Mouse (Mus musculus) heart, adult 9 months (tissue): ENCODE results near the gene Mdfi.
"Not testable (repeated sequence)": the region's sequence is repeated elsewhere in the genome, so short reads cannot be mapped to it uniquely, and the experiment has no call there.

Experiments used
- DNase-seq, 2 experiments: peaks; one replicate each; pipeline ENCODE4 v3.0.0; 2022; ENCODE audit warnings: low spot score in 2 of 2

Mdfi gene

DNA sequence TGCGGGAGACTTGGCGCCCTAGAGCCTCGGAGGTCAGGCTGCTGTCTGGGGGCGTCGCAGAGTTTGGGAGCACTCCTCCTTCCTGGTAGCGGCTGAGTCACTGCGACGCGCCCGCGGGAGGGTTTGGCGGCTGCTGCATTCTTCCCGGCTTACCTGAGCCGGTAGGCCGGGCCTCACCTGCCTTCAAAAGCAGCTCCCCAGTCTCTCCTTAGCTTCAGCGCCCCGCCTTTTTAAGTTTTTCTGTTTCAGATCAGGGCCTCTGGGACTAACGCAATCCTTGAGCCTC, at the start of gene Mdfi:
Mdfi (minus strand) TSS at position 210 of the 286 bp plus-strand sequence.
- DNase-seq, result no peak

DNA sequence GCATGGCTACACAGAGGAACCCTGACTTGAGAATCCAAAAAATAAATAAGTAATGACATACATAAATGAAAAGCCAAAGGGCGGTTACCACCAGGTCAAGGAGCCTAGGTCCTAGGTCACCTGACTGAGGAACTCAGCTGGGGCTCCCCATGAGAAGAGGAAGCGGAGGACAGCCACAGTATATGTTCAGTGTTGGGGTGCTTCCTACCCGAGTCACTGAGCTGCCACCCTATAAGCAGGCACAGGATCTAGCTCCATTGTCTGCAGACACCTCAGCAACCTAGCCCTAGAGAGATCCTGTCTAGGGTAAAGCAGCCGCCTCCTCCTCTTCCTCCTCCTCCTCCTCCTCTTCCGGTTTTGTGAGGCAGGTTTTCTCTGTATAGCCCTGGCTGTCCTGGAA, 48.6 kb upstream of the Mdfi start:
- no peak for DNase-seq

DNA sequence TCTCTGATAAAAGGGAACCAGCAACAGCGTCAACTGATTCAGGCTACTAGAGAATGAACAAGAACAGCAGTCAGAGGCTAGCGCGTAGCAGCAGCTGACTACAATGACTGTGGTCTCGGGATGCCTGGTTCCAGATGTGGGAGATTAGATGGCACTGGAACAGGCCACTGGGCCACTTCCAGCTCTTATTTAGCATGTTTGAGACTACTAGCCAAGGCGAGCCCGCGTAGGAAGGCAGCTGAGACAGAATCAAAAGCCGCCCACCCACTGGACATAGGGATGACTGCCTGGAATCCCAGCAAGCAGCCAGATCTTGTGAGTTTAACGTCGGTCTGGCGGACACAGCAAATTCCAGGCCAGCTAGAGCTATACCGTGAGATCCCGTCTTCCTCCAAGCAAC, 46.8 kb upstream of the Mdfi start:
- no peak for DNase-seq

DNA sequence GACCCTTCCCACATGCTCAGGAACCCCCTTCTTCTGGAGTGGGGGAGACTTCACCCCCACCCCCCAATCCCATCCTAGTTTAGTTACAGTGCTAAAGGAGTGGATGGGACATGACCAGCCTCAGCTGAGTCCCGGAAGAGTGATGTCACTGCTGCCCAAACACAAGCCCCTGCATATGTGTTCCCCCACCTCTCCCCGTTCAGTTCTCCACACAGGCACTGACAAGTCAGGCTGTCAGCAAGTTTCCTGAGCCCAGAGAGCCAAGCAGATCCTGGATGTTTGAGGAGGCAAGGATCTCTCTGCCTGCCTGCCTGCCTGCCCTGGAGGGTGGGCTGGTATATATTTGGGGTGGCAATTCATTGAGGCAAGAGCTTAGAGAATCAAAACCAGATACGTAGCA, 44.7 kb upstream of the Mdfi start:
- DNase-seq, result no peak

DNA sequence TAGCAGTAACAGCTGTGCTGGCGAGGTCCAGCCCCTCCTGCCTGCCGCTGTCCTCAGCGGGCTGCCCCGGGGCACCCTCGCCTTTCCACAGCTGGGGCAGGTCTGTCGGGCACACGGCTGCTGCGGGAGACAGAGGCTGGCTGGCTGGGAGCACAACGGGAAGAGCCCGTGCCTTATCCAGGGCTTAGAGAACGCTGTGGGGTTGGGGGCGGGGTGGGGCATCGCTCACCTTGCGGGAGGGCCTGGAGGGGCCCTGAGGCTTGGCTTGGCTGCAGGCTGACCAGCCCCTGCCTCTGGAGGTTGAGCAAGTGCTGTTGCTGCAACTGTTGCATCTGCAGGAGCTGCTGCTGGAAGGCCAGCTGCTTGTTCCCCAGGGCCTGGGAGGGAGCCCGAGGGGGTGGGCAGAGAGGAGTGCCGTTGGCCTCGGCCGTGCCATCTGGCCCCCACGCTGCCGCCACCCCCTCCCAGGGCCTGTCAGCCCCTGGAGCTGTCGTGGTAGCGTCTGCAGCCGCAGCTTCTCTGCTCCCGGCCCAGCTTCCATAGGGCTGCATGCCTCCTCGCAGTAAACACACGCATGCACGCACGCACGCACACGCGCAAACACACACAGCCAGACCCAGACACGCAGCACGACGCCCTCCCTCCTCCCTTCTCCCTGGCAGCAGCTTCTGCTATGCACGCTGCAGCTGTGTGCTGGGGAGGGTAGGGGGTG, 44.0 kb upstream of the Mdfi start:
- DNase-seq, result no peak

DNA sequence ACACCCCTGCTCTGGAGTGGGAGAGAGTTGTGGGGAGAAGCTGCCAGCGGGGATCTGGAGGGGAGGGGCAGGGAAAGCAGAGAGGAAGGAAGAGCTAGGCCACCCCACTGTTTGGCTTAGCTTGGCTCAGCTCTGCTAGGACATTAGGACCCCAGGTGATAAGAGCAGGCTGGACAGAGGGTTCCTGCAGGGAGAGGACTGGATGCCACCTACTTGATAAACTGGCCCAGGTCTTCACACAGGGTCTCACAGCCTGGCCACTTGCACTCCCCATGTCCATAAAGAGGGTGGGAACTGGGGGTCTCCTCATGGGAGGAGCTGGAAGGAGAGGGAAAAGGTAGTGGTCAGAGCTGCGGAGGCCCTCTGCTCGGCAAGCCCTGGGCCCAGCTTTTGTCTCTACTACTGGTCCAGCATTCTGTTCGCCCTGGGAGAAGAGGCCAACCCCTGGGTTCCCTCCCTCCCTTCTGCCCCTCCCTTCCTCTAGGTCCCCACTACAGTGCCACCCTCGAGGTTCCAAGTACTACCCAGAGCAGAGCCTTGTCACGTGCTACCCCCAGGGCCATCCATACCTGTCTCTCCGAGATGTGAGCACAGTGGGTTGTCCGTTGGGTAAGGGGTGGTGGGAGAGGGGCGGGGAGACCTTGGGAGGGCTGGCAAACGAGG, 43.4 kb upstream of the Mdfi start:
- no peak for DNase-seq

DNA sequence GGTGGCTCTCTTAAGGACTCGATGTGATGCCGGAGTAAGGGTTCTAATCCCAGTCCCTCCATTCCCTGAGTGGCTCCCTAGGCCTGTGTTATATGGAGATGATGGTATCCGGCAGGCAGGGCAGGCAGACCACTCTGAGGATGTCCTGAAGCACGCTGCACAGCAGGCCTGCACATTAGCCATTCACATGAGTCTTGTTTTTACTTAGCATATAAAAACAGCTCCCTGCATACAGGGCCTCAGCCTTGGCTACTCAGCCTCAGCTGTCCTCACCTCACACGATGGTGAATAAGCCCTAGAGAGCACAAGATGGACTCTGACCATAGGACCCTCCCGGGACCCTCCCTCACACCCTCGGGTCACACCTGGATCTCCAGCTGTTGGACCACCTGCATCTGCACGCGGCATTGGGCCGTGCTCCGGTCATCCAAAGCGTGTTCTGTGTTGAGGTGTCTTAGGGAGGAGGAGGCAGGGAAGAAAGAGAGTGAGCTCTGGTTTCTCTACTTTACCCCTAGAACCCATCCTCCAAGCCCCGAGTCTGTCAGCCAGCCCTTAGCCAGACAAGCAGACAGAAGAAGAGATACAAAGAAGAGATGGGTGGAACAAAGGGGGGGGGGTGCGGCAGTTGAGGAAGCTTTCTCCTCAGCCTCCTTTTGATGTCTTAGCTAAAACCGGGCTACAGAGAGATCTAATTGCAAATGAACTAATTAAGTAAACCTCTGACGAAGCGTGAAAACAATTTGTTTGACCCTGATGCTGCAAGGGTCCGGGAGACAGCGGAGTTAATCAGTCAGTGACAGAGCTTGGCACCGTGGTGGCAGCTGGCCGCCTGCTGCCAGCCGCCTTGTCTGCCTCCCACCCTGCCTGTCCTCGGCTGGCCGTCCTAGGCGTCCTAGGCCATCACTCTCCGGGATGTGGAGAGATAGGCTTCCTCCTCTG, 42.6 kb upstream of the Mdfi start:
- no peak for DNase-seq

DNA sequence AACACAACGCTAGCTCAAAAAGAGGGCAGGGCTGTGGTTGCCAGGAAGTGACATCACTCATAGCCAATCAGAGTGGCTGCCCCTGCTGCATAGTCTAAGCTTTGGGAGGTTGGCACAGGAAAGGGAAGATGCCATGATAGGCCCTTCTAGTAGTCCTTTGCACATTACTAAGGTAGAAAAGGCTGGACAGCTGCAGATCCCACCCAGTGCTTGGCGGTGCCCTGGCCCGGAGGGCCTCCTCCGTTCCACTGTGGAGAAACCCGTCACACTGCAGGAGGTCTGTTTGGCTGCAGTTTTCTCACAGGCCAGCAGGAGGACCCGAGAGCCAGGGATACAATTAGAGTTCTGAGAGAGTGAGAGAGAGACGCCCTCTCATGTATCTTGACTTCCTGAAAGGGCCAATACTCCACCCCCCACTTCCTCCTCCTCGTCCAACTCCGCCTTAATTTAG, 38.9 kb upstream of the Mdfi start:
- DNase-seq, result peak; percentile 80 to 87

DNA sequence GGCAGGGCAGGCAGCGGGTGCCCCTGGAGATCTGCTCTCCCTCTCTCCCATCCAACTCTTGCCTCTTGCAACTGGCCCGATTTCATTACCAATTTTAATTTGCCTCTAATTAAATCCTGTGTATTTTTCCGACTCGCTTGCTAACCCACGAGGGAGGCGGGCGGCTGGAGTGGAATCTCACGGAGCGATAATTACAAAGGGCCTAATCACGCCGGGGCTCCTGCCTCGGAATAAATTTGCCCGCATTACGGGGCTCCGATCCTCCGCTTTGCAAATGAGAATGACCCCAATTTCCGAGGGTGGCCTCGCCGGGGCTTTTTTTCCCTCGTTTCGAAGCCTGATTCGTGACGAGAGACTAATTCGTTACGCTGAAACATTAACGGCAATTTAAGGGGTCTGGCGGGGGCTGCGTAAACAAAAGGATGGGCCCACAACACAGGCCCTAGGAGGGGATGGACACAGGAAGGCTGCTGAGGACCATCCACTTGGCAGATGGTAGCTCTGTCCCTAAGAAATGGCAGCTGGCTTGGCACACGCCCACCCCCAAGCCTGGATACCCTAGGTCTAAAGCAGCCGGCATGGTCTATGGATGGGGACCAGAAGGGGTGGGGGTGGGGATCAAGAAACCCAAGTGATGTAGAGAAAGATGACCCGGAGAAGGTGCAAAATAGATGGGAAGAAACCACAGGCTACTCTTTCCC, 38.0 kb upstream of the Mdfi start:
- DNase-seq, result no peak

DNA sequence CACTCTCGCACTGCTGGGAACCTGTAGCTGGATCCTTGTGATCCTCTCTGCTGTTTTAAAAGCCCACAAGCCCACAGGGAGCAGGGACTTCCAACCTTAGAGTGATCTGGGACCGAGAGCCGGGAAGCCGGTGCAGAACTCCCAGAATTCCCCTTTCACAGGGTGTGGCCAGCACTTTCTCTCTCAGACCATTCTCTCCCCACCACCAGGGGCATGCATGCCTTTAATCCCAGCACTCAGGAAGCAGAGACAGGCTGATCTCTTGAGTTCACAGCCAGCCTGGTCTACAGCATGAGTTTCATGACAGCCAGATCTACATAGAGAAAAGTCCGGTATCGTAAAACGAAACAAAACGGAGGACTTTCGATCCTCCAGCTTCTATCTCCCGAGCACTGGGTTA, 35.4 kb upstream of the Mdfi start:
- no peak for DNase-seq

DNA sequence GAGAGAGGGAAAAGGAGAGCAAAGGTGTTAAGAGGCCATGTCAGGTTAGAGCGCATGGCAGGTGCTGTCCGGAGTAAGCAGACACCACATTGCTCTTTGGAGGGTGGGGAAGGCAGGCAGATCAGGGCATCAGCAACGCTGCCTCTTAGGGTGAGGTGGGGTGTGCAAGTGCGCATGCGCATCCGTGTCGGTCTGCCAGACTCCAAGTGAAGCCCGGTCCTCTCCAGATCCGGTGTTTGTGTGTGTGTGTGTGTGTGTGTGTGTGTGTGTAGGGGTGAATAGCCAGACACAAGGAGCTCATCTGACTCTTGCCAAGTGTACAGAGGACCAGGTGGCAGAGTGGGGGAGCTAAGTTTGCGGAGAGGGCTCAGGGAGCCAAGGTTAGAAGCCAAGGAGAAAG, 31.5 kb upstream of the Mdfi start:
- DNase-seq, result no peak

DNA sequence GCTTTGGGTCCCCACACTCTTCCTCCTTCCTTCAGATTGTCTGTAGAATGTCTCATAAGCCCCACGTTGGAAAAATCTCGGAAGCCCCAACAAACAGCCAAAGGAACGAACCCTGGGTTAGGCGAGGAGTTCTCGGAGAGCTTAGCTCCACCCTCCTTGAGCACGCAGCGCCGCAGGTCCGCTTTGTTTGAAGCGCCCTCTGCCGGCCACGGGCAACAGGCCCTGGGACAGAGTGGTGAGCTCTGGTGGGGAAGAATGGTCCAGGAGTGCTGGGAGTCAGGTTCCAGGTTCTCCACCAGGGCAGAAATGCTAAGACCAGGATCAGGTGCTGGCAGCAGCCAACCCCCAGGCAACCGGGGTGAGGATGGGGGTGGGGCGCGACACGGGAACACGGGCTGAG, 30.0 kb upstream of the Mdfi start:
- peak; percentile 68 to 77 for DNase-seq

DNA sequence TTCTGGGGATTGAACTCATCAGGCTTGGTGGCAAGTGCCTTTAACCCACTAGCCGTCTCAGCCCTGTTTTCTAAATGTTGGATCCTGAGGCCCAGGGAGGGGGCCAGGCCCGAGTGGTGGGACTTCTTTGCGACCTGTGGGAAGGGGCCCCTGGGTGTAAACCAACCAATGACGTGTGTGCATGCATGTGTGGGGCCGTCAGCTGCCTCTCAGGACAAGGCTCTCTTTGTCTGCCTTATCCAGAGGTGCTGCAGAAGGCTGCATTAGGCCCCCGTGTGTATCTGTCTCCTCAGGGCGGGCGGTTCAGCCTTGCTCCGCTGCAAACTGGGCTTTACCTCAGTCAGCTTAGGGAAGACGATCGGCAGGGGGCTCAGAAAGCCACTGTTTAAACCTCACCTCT, 28.9 kb upstream of the Mdfi start:
- DNase-seq, result no peak

DNA sequence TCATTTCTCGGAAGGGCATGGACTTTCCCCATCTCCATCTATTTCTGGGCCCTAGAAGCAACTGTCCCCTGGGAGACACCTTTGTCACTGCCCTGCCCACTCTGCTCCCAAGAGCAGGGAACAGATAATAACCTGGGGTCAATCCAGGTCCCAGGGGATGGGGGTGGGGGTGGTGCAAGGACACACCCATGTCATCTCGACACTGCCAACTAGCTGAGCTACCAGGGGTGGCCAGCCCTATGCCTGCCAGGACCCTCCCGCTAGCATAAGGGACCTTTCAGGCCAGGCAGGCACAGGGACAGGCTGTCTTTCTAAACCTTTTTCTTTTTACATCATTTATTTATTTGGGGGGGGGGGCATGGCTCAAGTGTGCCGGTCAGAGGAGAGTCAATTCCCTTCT, 28.5 kb upstream of the Mdfi start:
- no peak for DNase-seq

DNA sequence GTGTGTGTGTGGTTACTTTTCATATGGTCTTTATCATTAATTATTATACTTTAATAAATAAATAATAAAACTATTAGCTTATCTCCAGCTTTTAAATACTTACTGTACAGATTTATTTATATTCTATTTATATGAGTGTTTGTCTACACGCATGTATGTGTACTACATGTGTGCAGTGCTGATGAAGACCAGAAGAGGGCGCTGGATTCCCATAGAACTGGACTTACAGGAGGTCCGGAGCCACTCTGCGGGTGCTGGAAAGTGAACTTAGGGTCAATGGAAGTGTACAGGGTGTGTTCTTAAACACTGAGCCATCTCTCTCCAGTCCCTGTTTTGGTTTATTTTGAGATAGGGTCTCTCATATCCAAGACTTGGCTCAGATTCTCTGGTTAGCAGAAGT, 21.1 kb upstream of the Mdfi start:
- DNase-seq, result no peak

DNA sequence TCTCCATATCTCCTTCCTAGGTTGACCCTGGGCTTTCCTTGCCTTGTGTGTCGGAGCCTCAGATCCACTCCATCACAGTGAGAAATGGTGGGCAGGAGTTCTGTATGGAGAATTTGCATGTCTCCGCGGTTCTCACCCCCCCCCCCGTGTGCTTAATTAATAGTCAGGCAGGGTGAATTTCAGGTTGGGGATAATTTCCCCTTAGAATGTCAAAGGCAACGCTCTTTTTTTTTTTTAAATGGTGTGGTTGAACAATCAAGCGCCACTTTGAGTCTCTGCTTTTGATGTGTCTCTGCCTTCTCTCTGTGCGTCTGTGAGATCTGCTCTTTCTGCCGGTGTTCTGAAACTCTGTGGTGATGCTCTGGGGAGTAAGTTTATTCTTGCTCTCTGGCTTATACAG, 20.4 kb upstream of the Mdfi start:
- no peak for DNase-seq

DNA sequence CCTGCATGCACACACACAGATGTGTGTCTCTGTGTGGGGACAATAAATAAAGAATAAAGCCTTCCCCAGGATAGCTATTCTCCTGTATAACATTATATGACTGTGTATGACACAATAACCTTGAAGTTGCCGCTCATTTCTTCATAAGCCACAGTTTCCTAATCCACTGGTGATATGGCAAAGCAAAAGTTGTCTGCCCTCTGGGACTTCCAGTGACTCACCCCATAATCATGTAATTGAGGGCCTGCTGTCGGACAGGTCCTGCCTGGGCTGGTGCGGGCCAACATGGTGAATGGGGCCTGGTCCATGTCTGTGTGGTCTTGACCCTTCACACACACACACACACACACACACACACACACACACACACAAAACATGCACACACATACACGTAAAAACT, 19.3 kb upstream of the Mdfi start:
- DNase-seq, result no peak

DNA sequence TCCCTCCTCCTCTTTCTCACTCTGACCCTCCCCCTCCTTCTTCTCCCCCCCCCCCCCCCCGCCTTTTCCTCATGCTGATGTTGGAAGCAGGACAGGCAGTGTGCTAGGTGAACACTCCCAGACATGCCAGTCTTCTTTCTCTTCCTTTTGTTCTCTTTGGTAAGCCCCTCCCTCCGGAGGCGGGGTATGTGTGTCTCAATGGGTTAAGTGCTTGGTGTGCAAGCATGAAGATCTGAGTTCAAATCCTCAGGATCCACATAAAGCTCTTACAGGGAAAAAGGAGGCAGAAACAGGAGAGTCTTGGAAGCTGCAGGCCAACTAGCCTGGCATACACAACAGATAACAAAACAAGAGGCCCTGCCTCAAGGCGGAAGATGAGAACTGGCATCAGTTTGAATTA, 18.8 kb upstream of the Mdfi start:
- DNase-seq, result no peak

DNA sequence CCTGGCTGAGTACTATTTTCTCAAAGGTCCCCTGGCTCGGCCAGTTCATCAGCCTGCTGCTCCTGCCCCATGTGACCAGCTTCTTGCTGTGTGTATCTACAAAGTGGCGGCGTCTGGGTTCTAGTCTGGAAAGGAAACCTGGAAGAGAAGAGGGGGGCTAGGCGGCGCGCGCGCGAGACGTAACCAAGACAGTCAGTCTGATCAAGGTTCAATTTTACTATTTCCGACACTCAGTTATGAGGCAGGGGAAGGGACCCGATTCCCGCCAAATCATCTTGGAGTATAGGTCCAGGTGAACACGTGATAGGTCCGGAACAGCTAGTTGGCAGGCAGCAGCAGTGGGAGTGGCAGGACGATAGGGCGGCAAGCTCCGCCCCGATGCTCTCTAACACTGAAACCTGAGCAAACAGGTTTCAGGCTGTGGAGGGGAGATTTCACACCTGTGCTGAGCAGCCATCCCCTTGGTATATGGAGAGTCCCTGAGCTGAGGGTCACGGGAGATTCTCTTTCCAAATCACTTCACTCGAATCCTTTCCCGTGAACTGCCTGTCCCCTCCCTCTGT, 17.4 kb upstream of the Mdfi start:
- DNase-seq, result not testable (repeated sequence)

DNA sequence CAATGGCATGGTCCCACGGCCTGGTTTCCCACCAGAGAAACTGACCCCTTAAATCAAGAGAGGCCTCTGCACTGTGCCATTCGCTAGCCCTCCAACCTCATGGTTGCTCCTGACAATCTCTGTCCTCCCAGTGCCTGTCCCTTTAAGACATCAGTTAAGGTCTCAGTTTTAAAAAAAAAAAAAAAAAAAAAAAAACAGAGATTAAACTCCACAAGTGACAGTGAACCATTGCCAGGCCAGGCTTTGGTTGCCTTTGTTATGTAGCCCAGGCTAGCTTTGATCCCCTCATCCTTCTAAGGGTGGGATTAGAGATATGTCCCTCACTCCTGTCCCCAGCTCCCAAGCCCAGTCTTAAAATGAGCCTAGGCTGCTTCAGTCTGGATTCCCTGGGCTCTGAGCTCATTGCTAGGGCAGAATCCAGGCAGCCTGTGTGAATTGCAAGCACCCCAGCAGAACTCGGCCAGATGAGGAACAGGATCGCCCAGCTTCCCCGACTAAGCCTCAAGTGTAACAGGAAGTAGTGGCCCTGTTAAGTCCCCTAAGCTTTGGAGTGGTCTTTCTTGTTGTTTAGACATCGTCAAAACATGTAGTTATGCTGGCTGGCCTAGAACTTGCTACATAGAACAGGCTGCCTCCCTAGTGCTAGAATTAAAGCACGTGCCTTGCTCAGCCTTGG, 16.3 kb upstream of the Mdfi start:
- DNase-seq, result no peak

DNA sequence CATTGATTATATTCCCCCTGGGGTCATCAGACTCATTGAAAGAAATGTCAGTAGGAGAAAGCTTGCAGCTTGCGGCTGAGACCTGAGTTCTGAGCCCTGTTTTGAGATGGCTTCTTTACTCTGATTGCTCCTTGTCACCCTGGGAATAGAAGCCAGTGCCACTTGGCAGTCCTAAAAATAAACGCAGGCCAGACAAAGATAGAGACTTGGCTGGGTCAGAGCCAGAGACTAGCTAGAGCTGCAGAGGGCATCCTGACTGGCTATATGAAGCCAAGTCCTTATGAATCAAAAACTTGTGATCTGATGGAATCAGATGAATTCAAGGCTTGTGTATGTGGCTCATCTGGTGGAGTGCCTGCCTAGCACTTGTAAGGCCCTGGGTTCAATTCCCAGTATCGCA, 15.5 kb upstream of the Mdfi start:
- peak; percentile 51 to 73 for DNase-seq
